Mouse (Mus musculus) CH12.LX (cell line): ENCODE results near the gene Jam2. TPM values are rescaled to one million over a fixed set of nuclear protein-coding genes. Genes with fewer than 3 reads are reported as not detected.

Experiments used
- DNase-seq: peaks from one replicate; pipeline ENCODE4 v3.0.0-alpha.2; 2013; ENCODE audit errors: extremely low read depth
- H3K27ac ChIP-seq: 2 replicates; pipeline ENCODE4 v1.5.1; 2012; ENCODE audit warnings: low read depth, mild to moderate bottlenecking, control low read depth, moderate library complexity; ENCODE audit not compliant: insufficient read depth
- H3K27me3 ChIP-seq: replicated peaks from 2 replicates; pipeline ENCODE3; 2012; ENCODE audit warnings: inconsistent platforms
- H3K36me3 ChIP-seq, 2 experiments: replicated peaks in 1 of 2; 2 replicates each; pipeline versions ENCODE3 to v1.6.1; 2012; ENCODE audit warnings: inconsistent platforms in 1 of 2, low read length in 1 of 2, mild to moderate bottlenecking in 1 of 2, mixed read lengths in 1 of 2, moderate library complexity in 1 of 2; ENCODE audit not compliant: control insufficient read depth in 1 of 2, insufficient read depth in 1 of 2
- H3K4me1 ChIP-seq, 2 experiments: 2 replicates each; pipeline ENCODE4 v1.6.1; 2012; ENCODE audit warnings: inconsistent platforms in 1 of 2, moderate library complexity in 1 of 2; ENCODE audit not compliant: insufficient read depth in 2 of 2, control insufficient read depth in 1 of 2
- H3K4me2 ChIP-seq: 2 replicates; pipeline ENCODE4 v1.6.1; 2012; ENCODE audit warnings: low read depth, mild to moderate bottlenecking, control low read depth; ENCODE audit not compliant: poor library complexity, insufficient read depth, severe bottlenecking
- H3K4me3 ChIP-seq, 3 experiments: fragments of 150-350 bp in 1 of 3; sonication (generic) in 1 of 3; replicated peaks in 1 of 3; 2 replicates each; pipeline versions ENCODE3 to v1.5.1; 2011 to 2012; ENCODE audit warnings: low read depth in 2 of 3, low read length in 2 of 3, mild to moderate bottlenecking in 2 of 3, moderate library complexity in 2 of 3, control low read depth in 1 of 3, improper control_type of control experiment in 1 of 3, inconsistent platforms in 1 of 3, mixed read lengths in 1 of 3; ENCODE audit not compliant: poor library complexity in 1 of 3
- H3K79me2 ChIP-seq: replicated peaks from 2 replicates; pipeline ENCODE4 v1.6.1; 2012; ENCODE audit warnings: mild to moderate bottlenecking, moderate library complexity; ENCODE audit not compliant: control insufficient read depth, poor library complexity, insufficient read depth, severe bottlenecking; ENCODE audit errors: extremely low read depth
- H3K9ac ChIP-seq: 2 replicates; pipeline ENCODE4 v1.6.1; 2012; ENCODE audit warnings: low read depth, mild to moderate bottlenecking, control low read depth, moderate library complexity; ENCODE audit not compliant: insufficient read depth
- H3K9me3 ChIP-seq: replicated peaks from 2 replicates; pipeline ENCODE3; 2012; ENCODE audit warnings: low read length, inconsistent platforms, mixed read lengths
- BHLHE40 ChIP-seq: IDR thresholded peaks from 2 replicates; pipeline ENCODE4 v1.6.1; 2011; ENCODE audit warnings: mild to moderate bottlenecking, low read depth, low read length, improper control_type of control experiment
- CHD1 ChIP-seq: IDR thresholded peaks from 2 replicates; pipeline ENCODE4 v1.6.1; 2012; ENCODE audit warnings: low read depth, low read length, improper control_type of control experiment, inconsistent platforms
- EP300 ChIP-seq: IDR thresholded peaks from 2 replicates; pipeline ENCODE4 v1.6.1; 2011; ENCODE audit warnings: low read length, improper control_type of control experiment
- ETS1 ChIP-seq: conservative IDR thresholded peaks from 2 replicates; pipeline ENCODE4 v1.6.1; 2012; ENCODE audit warnings: low read depth, mild to moderate bottlenecking, inconsistent platforms, low read length, improper control_type of control experiment, moderate library complexity
- HCFC1 ChIP-seq: IDR thresholded peaks from 2 replicates; pipeline ENCODE4 v1.6.1; 2012; ENCODE audit warnings: low read depth, mild to moderate bottlenecking, inconsistent platforms, low read length, improper control_type of control experiment
- IRF4 ChIP-seq: IDR thresholded peaks from 2 replicates; pipeline ENCODE4 v1.6.1; 2014; ENCODE audit warnings: low read depth, mild to moderate bottlenecking, inconsistent platforms, low read length, improper control_type of control experiment
- JUN ChIP-seq: IDR thresholded peaks from 2 replicates; pipeline ENCODE4 v1.6.1; 2011; ENCODE audit warnings: low read depth, mild to moderate bottlenecking, low read length, improper control_type of control experiment, moderate library complexity; ENCODE audit not compliant: insufficient read depth
- JUND ChIP-seq: conservative IDR thresholded peaks from 2 replicates; pipeline ENCODE4 v1.6.1; 2011; ENCODE audit warnings: low read depth, low read length, improper control_type of control experiment
- KAT2A ChIP-seq: IDR thresholded peaks from 2 replicates; pipeline ENCODE4 v1.6.1; 2012; ENCODE audit warnings: low read length, improper control_type of control experiment, inconsistent platforms; ENCODE audit not compliant: insufficient replicate concordance
- MAFK ChIP-seq: IDR thresholded peaks from 2 replicates; pipeline ENCODE4 v1.6.1; 2011; ENCODE audit warnings: low read length, improper control_type of control experiment; ENCODE audit not compliant: insufficient replicate concordance
- MAX ChIP-seq: IDR thresholded peaks from 2 replicates; pipeline ENCODE4 v1.6.1; 2011; ENCODE audit warnings: low read length, improper control_type of control experiment
- MAZ ChIP-seq: IDR thresholded peaks from 2 replicates; pipeline ENCODE4 v1.6.1; 2012; ENCODE audit warnings: low read depth, mild to moderate bottlenecking, inconsistent platforms, low read length, improper control_type of control experiment, moderate library complexity
- MEF2A ChIP-seq: IDR thresholded peaks from 2 replicates; pipeline ENCODE4 v1.6.1; 2014; ENCODE audit warnings: low read depth, mild to moderate bottlenecking, inconsistent platforms, low read length, improper control_type of control experiment, borderline replicate concordance
- RAD21 ChIP-seq: IDR thresholded peaks from 2 replicates; pipeline ENCODE4 v1.6.1; 2011; ENCODE audit warnings: low read depth, mild to moderate bottlenecking, low read length, improper control_type of control experiment, moderate library complexity
- RCOR1 ChIP-seq: conservative IDR thresholded peaks from 2 replicates; pipeline ENCODE4 v1.6.1; 2012; ENCODE audit warnings: low read depth, mild to moderate bottlenecking, inconsistent platforms, low read length, improper control_type of control experiment
- SIN3A ChIP-seq: IDR thresholded peaks from 2 replicates; pipeline ENCODE4 v1.6.1; 2012; ENCODE audit warnings: low read length, improper control_type of control experiment, inconsistent platforms
- TBP ChIP-seq: conservative IDR thresholded peaks from 2 replicates; pipeline ENCODE4 v1.6.1; 2011; ENCODE audit warnings: low read depth, low read length, improper control_type of control experiment
- UBTF ChIP-seq: IDR thresholded peaks from 2 replicates; pipeline ENCODE4 v1.6.1; 2012; ENCODE audit warnings: low read depth, mild to moderate bottlenecking, inconsistent platforms, low read length, improper control_type of control experiment, moderate library complexity
- USF1 ChIP-seq: IDR thresholded peaks from 2 replicates; pipeline ENCODE4 v1.6.1; 2014; ENCODE audit warnings: low read depth, mild to moderate bottlenecking, inconsistent platforms, low read length, improper control_type of control experiment
- ZC3H11A ChIP-seq: IDR thresholded peaks from 2 replicates; pipeline ENCODE4 v1.6.1; 2012; ENCODE audit warnings: low read depth, mild to moderate bottlenecking, inconsistent platforms, low read length, improper control_type of control experiment
- ZMIZ1 ChIP-seq: IDR thresholded peaks from 2 replicates; pipeline ENCODE4 v1.6.1; 2012; ENCODE audit warnings: low read depth, mild to moderate bottlenecking, inconsistent platforms, low read length, improper control_type of control experiment
- dilution Hi-C: fragments of 300-500 bp; cut with MboI; formaldehyde crosslinking; loops from 2 replicates; pipeline ENCODE4 v1.14.3; 2020; ENCODE audit warnings: low sequenced_read_pairs; ENCODE audit not compliant: extremely low pct_unique_long_range_greater_than_20kb, extremely low pct_ligation_motif_present
- in situ Hi-C: fragments of 300-500 bp; cut with MboI; formaldehyde crosslinking; loops from 3 replicates; pipeline ENCODE4 v1.14.3; 2019; ENCODE audit warnings: low sequenced_read_pairs, low pct_ligation_motif_present, low pct_unique_long_range_greater_than_20kb, mixed read lengths
- polyA plus RNA-seq: library from polyadenylated mRNA; unstranded; fragments of >175 nt; gene quantifications from 2 replicates; pipeline ENCODE4 v1.2.1, GENCODE M21; 2012; ENCODE audit warnings: low read depth; ENCODE audit not compliant: insufficient read length
- total RNA-seq, 2 experiments: library from RNA; depleted of rRNA; stranded (reverse); fragments of 300-350 nt in 1 of 2; fragments of >200 nt in 1 of 2; gene quantifications; 2 replicates each; pipeline ENCODE4 v1.2.3; 2012 to 2014

Gene Jam2
- total and polyA plus RNA-seq, 3 experiments, result 0.08 to 0.09 TPM; not detected in 1

DNA sequence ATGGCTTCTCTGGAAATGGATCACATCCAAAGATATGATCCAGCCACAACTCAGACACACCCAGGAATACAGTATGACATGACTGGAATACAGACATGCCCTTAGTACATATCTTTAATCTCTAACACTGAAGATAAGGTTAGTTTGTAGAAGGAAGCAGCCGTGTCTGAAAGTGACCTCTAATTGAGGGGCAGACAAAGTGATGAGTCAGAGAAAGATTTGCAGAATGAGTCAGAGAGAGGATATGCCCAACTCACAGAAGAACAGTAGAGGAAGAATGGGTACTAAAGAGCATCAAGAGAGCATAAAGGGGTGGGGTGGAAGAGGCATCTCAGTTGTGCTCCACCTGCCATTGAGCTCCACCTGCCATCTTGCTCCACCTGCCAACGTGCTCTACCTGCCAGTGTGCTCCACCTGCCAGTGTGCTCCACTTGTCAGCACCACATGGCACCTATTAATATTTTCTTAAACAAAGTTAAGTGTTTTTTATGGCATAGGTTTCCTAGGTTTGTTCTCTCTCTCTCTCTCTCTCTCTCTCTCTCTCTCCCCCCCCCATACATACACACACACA is 16.8 kb downstream of the Jam2 start:
- H3K4me3 ChIP-seq, result no peak overlapping the region
- in situ Hi-C loops, result no loop called here
- H3K4me1 ChIP-seq, result no peaks in the 10 kb centered on the region
- dilution Hi-C loops, result no loop called here
- H3K27ac ChIP-seq, result no peak overlapping the region
- no peak for DNase-seq
- H3K4me2 ChIP-seq, result no peak overlapping the region
- H3K27me3 ChIP-seq, result no peaks in the 10 kb centered on the region
- no peaks in the 10 kb centered on the region for H3K79me2 ChIP-seq
- peaks cover 5% of the 10 kb centered on the region for H3K9me3 ChIP-seq
- no peak overlapping the region for H3K9ac ChIP-seq
- no peaks in the 10 kb centered on the region for H3K36me3 ChIP-seq
- TF ChIP-seq IRF4 (peak; percentile 57), ZC3H11A (no peak), ZMIZ1 (no peak), EP300 (peak; percentile 68), UBTF (no peak), JUN (peak; percentile 54; the same call in 1 of the 2 replicates), USF1 (no peak), RCOR1 (no peak), JUND (peak; percentile 72)

- no peak for TF ChIP-seq JUN
- TF ChIP-seq ZC3H11A, result no peak
- TF ChIP-seq MEF2A, result no peak
- TF ChIP-seq MAX, result no peak
- TF ChIP-seq MAFK, result no peak
- no peak for TF ChIP-seq KAT2A
- no peak for TF ChIP-seq MAZ
- no peak for TF ChIP-seq RAD21
- no peak for TF ChIP-seq HCFC1
- no peak for TF ChIP-seq SIN3A
- no peak for TF ChIP-seq ETS1
- no peak for TF ChIP-seq UBTF
- TF ChIP-seq RCOR1, result no peak
- TF ChIP-seq BHLHE40, result no peak
- no peak for TF ChIP-seq CHD1
- no peak for TF ChIP-seq TBP
- H3K79me2 ChIP-seq, result no peaks in the 10 kb centered on the region
- H3K27ac ChIP-seq, result no peak overlapping the region
- no peaks in the 10 kb centered on the region for H3K27me3 ChIP-seq
- H3K9me3 ChIP-seq, result peaks cover 5% of the 10 kb centered on the region
- dilution Hi-C loops (no loop called here), in situ Hi-C loops (no loop called here)
- H3K4me3 ChIP-seq, result no peak overlapping the region
- H3K36me3 ChIP-seq, result no peaks in the 10 kb centered on the region
- no peak for DNase-seq
- H3K4me2 ChIP-seq, result no peak overlapping the region
- no peaks in the 10 kb centered on the region for H3K4me1 ChIP-seq
- no peak overlapping the region for H3K9ac ChIP-seq
These were observed 19.5 kb downstream of the Jam2 start for GRCm38 (mm10) chr16:84793401-84793800.
